Mouse (Mus musculus) kidney, postnatal 0 days (tissue): Measurements from ENCODE around the gene Fgfr2. TPM values are rescaled to one million over a fixed set of nuclear protein-coding genes. Genes with fewer than 3 reads are reported as not detected.

Source experiments
- ATAC-seq: fragments of 200-750 bp; cut with Nextera tagmentation; replicated peaks from 2 replicates; pipeline ENCODE4 v1.8.0; 2017; ENCODE audit warnings: low read depth, moderate number of reproducible peaks, moderate TSS enrichment, moderate library complexity; ENCODE audit not compliant: low FRiP score
- DNase-seq: peaks from one replicate; pipeline ENCODE4 v3.0.0-alpha.2; 2016; ENCODE audit warnings: low spot score
- H3K27ac ChIP-seq: fragments of 300-500 bp; sonication (generic); 2 replicates; pipeline ENCODE4 v1.5.1; 2014; ENCODE audit warnings: mild to moderate bottlenecking
- H3K27me3 ChIP-seq: fragments of 300-500 bp; sonication (generic); 2 replicates; pipeline ENCODE4 v1.6.1; 2014; ENCODE audit warnings: low read length, mixed read lengths; ENCODE audit not compliant: insufficient read depth
- H3K36me3 ChIP-seq: fragments of 300-500 bp; sonication (generic); 2 replicates; pipeline ENCODE4 v1.6.1; 2014; ENCODE audit warnings: low read length, mixed read lengths; ENCODE audit not compliant: insufficient read depth
- H3K4me1 ChIP-seq: fragments of 300-500 bp; sonication (generic); replicated peaks from 2 replicates; pipeline ENCODE4 v1.6.1; 2014; ENCODE audit warnings: antibody characterized with exemption, low read length, mixed read lengths; ENCODE audit not compliant: insufficient read depth
- H3K4me2 ChIP-seq: fragments of 300-500 bp; sonication (generic); 2 replicates; pipeline ENCODE4 v1.6.1; 2014; ENCODE audit warnings: mild to moderate bottlenecking, low read length, moderate library complexity, mixed read lengths
- H3K4me3 ChIP-seq: fragments of 300-500 bp; sonication (generic); replicated peaks from 2 replicates; pipeline ENCODE4 v1.5.1; 2014; ENCODE audit warnings: low read depth, low read length
- H3K9ac ChIP-seq: fragments of 300-500 bp; sonication (generic); 2 replicates; pipeline ENCODE4 v1.6.1; 2014; ENCODE audit warnings: low read depth, low read length
- H3K9me3 ChIP-seq: fragments of 300-500 bp; sonication (generic); replicated peaks from 2 replicates; pipeline ENCODE4 v1.6.1; 2016; ENCODE audit warnings: low read length, inconsistent platforms, mixed read lengths
- CTCF ChIP-seq: IDR thresholded peaks from 2 replicates; pipeline ENCODE4 v1.5.1; 2016; ENCODE audit warnings: antibody characterized with exemption, low read depth, mild to moderate bottlenecking, moderate library complexity
- WGBS: fragments of 180-500 bp; shearing (Covaris S2); extraction: QIAGEN DNeasy Blood & Tissue Kit; methylation state at CpG from one replicate; pipeline ENCODE4 v1.1.7; 2014; 5-methylcytosine and 5-hydroxymethylcytosine counted together
- polyA plus RNA-seq: library from polyadenylated mRNA; unstranded; fragments of >200 nt; fragmentation: Nextera tagmentation; extraction: Ambion mirVana; gene quantifications from 2 replicates; pipeline ENCODE4 v1.2.1, GENCODE M21; 2015

Gene Fgfr2
- polyA plus RNA-seq, 1 experiment from 2014 or later: 79.8 TPM

- Histone ChIP-seq H3K4me3 (no peak overlapping the region), H3K9ac (no peak overlapping the region), H3K9me3 (no peaks in the 10 kb centered on the region), H3K4me1 (peaks cover 15% of the 10 kb centered on the region), H3K27ac (no peak overlapping the region), H3K36me3 (no peaks in the 10 kb centered on the region), H3K4me2 (no peak overlapping the region), H3K27me3 (no peaks in the 10 kb centered on the region)
- DNase-seq (no peak), ATAC-seq (no peak)
- TF ChIP-seq CTCF: no peak
- 76% methylated on average over 9 of the region's 9 CpGs for WGBS
These were observed 388.9 kb downstream of the Fgfr2 start for GRCm38 (mm10) chr7:132734222-132734621.

DNA sequence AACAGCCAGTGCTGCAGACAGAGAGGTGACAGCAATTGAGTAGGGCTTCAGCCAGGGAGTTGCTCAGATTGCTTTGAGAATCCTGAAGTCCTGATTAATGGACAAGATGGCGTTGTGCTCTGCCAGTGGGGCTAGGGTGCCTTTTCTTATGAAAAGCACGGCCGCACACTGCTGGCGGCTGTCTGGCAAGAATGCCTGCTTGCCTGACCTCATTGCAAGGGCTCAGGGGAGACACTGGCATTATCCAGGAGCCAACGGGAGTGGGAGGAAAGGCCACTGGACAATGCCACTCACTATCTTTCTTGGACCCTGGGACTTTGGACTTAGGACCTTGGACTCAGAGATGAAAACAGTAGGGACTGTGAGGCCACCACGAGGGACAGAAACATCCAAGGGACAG, 389.6 kb downstream of the Fgfr2 start:
- H3K4me3 ChIP-seq: no peak overlapping the region
- DNase-seq (no peak), ATAC-seq (no peak)
- H3K4me2 ChIP-seq: no peak overlapping the region
- WGBS: 68% methylated on average over 6 of the region's 6 CpGs
- H3K27me3 ChIP-seq: no peaks in the 10 kb centered on the region
- no peak overlapping the region for H3K27ac ChIP-seq
- TF ChIP-seq CTCF: no peak
- no peaks in the 10 kb centered on the region for H3K9me3 ChIP-seq
- H3K9ac ChIP-seq: no peak overlapping the region
- no peaks in the 10 kb centered on the region for H3K36me3 ChIP-seq
- H3K4me1 ChIP-seq: peaks cover 15% of the 10 kb centered on the region

DNA sequence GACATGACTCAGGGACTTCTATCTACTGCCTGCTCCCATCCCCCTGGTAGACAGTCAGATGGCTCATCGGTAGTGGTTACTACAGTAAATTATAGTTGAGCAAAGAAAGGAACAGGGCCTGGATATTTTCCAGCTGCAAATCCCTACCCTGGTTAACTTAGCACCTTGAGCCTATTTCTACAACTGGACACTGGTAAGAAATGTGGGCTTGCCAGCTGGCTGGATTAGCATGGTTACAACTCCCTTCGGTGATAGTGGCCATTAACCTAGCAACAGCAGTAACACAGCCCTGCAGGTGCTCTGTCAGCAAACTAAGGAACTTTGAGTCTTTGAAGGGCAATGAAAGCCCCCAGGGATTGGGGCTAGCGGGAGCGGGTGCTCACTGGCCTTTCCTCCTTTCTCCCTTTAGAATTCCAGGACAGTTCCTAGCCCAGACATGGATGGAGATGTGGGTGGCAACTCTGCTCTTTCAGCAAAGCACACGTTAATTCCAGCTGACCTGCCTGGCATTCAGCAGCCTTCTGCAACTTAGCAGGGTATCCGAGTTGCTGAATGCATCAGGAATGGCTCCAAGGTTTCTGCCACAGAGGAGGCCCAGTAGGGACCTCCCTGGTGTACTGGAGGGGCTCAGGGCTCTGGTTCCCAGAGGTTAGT, 390.9 kb downstream of the Fgfr2 start:
- Histone ChIP-seq H3K9ac (no peak overlapping the region), H3K4me2 (no peak overlapping the region), H3K27me3 (no peaks in the 10 kb centered on the region), H3K4me1 (peaks cover 15% of the 10 kb centered on the region), H3K36me3 (no peaks in the 10 kb centered on the region), H3K9me3 (no peaks in the 10 kb centered on the region), H3K4me3 (no peak overlapping the region), H3K27ac (no peak overlapping the region)
- DNase-seq: no peak
- WGBS: 78% methylated on average over 6 of the region's 6 CpGs
- ATAC-seq: no peak
- no peak for TF ChIP-seq CTCF

DNA sequence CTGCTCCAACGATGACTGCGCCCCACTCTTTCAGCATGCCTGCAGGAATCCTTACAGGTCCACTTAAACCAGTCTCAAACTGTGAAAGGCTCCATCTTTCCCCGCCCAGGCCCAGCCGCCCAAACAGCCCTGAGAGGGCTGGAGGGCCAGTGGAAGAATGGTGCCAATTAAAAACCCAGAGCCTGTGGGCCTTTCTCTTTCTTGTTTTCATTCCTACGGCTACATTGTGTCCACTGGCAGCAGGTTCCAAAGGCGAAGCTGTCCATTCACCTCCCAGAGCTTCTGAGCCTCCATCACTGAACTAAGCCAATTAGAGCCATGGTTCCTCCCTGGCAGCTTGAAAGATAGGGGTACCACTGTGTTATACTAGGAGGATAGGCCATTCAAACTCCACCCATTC, 391.6 kb downstream of the Fgfr2 start:
- no peak overlapping the region for H3K9ac ChIP-seq
- ATAC-seq: no peak
- no peak for DNase-seq
- no peaks in the 10 kb centered on the region for H3K27me3 ChIP-seq
- 87% methylated on average over 6 of the region's 6 CpGs for WGBS
- H3K27ac ChIP-seq: no peak overlapping the region
- H3K4me1 ChIP-seq: peaks cover 13% of the 10 kb centered on the region
- no peak overlapping the region for H3K4me3 ChIP-seq
- H3K9me3 ChIP-seq: no peaks in the 10 kb centered on the region
- no peaks in the 10 kb centered on the region for H3K36me3 ChIP-seq
- no peak for TF ChIP-seq CTCF
- no peak overlapping the region for H3K4me2 ChIP-seq

DNA sequence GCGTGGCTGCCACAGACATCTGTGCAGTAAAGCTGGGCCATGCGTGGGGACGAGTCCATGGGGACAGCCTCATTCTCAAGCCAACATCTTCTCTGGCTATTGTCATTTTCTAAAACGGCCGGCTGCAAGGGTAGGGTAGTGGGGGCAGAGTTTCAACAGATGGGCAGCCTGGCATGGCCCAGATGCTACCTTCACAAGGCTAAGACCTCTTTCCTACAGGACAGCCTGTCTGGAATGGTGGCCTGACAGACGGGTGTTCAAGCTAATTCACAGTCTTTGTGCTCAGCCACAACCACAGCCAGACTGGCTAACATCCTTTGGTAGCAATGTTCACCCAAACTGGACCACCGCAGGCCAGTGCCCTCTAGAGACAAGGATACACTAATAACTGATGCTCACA, 392.6 kb downstream of the Fgfr2 start:
- no peaks in the 10 kb centered on the region for H3K36me3 ChIP-seq
- no peak overlapping the region for H3K4me3 ChIP-seq
- no peak for DNase-seq
- TF ChIP-seq CTCF: no peak
- no peak overlapping the region for H3K4me2 ChIP-seq
- no peak overlapping the region for H3K27ac ChIP-seq
- WGBS: 88% methylated on average over 7 of the region's 7 CpGs
- H3K9me3 ChIP-seq: no peaks in the 10 kb centered on the region
- H3K4me1 ChIP-seq: peaks cover 6% of the 10 kb centered on the region; the same call in 1 of the 2 replicates
- H3K27me3 ChIP-seq: no peaks in the 10 kb centered on the region
- no peak for ATAC-seq
- no peak overlapping the region for H3K9ac ChIP-seq

GRCm38 (mm10) chr7:132729093-132729831, 393.9 kb downstream of the Fgfr2 start:
- WGBS: 67% methylated on average over 4 of the region's 4 CpGs
- Histone ChIP-seq H3K27ac (no peak overlapping the region), H3K4me3 (no peak overlapping the region), H3K4me2 (no peak overlapping the region), H3K9me3 (no peaks in the 10 kb centered on the region), H3K4me1 (peaks cover 7% of the 10 kb centered on the region; the same call in 1 of the 2 replicates), H3K36me3 (no peaks in the 10 kb centered on the region), H3K9ac (no peak overlapping the region), H3K27me3 (no peaks in the 10 kb centered on the region)
- no peak for TF ChIP-seq CTCF
- peak; percentile 56; the same call in 1 of the 2 replicates for ATAC-seq
- no peak for DNase-seq
